Mouse (Mus musculus): ENCODE data around the gene Fastkd5.
A peak's percentile ranks its signal among the peaks of the same experiment; 100 is the strongest.

The Fastkd5 gene

GRCm38 (mm10) chr2:130576564-130576963, 53.3 kb downstream of the Fastkd5 start:
- peak; percentile 30 for DNase-seq

DNA sequence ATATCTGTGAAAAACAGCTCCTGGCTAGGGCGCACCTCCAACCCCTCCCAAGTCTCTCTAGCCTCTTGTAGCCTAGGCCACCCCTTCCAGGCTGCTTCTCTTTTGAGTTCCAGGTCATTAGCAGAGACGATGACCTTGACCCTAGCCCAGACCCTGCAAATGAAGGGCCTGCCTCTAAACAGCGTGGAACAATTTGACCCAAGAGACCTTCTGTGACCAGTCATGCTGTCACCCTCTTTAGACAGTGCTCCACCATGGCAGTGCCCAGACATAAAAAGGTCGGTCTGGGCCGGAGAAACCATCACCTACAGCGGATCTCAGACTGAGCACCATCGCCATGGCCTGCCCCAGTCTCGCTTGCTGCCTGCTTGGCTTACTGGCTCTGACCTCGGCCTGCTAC, 54.0 kb downstream of the Fastkd5 start, which contains the start of gene Oxt:
Gene Oxt (plus strand): TSS at position 301 of the 400 bp plus-strand sequence.
- no peak for DNase-seq

DNA sequence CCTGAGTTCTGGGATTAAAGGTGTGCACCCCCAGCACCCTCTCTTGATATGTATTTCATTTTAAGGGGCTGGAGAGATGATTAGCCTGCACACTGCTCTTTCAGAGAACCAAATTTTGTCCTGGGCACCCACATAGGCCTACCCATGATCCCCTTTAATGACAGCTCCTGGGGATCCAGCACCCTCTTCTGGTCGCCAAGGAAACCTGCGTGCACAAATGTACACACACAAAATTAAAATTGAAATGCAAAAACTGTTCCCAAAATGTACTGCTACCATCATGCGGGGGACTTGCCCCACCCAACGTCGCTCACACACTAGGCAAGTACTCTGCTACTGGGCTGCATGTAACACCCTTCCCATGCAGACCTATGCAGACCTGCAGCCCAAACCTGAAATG, 54.9 kb downstream of the Fastkd5 start:
- DNase-seq: peak; percentile 30

DNA sequence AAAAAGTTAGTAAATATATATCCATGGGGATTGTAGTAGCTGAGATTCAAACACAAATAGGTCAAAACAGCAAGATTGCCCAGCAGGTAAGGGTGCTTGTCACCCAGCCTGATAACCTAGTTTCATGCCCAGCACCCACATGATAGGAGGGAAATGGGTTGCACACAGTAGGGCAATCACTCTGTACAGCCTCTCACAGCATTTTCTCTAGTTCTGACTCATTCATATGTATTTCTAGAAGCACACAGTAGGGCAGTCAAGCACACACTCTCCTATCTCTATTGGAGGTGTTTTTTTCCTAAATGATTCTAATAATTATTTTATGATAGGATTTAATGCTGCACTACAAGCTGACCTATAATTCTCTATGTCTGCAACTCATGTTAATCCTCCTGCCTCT, 59.9 kb downstream of the Fastkd5 start:
- no peak for DNase-seq

DNA sequence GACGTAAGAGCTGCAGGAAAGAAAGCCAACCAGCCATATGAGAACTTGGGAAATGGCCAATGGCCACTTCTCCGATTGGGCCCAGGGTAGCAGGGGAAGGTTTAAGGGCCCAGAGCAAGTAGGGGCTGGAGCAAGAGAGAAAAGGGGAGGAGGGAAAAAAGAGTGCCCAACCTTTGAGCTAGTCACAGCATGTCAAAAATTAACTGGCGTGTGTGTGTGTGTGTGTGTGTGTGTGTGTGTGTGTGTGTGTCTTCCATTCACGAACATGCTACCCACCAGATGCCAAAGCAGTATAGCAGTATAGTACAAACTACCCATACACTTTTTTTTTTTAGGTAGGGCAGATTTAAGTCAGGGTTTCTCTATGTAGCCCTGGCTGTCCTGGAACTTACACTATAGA, 60.9 kb downstream of the Fastkd5 start:
- no peak for DNase-seq

DNA sequence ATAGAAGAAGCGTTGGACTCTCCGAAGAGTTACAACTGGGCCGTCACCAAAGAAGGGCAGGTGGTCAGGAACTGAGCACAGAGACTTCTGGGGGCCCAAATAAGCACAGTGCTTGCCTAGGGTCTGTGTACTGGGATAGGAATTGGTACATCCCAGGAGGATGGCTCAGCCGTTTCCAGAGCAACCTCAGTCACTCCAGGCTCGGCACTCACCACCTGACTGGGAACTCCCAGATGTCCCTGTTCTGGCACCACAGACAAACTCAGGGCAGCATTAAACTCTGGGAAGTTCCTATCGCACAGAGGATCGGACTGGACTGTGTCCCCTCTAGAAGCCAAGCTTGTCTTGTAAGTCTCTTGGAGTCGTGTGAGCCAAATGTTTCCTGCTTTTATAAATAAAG, 64.8 kb downstream of the Fastkd5 start:
- DNase-seq: no peak

GRCm38 (mm10) chr2:130564063-130564462, 65.8 kb downstream of the Fastkd5 start:
- DNase-seq: no peak
